Mouse (Mus musculus) layer of hippocampus, adult 8-10 months (tissue): Measurements from ENCODE around the gene Uspl1. TPM values are rescaled to one million over a fixed set of nuclear protein-coding genes. Genes with fewer than 3 reads are reported as not detected.

Experiments used
- DNase-seq, 2 experiments: peaks; one replicate each; pipeline ENCODE4 v3.0.0; 2022; ENCODE audit warnings: low spot score in 2 of 2
- total RNA-seq, 4 experiments: library from RNA; stranded (reverse); gene quantifications; 2 replicates each; pipeline ENCODE4 v1.2.4; 2022

Uspl1 gene
- total RNA-seq, 4 experiments from 2014 or later = 39.7 to 46.2 (median 41.6) TPM

GRCm38 (mm10) chr5:149208776-149209175 lies 24.6 kb downstream of the Uspl1 start:
- no peak for DNase-seq

- no peak for DNase-seq
These were observed 25.2 kb downstream of the Uspl1 start for GRCm38 (mm10) chr5:149209328-149209727.

GRCm38 (mm10) chr5:149211041-149211440 lies 26.9 kb downstream of the Uspl1 start:
- DNase-seq = no peak

- DNase-seq = no peak
These were observed 28.7 kb downstream of the Uspl1 start for GRCm38 (mm10) chr5:149212806-149213205.

- DNase-seq = no peak
These were observed 31.4 kb downstream of the Uspl1 start for GRCm38 (mm10) chr5:149215540-149215939.

- DNase-seq = no peak
These were observed 33.6 kb downstream of the Uspl1 start for GRCm38 (mm10) chr5:149217524-149218357.

GRCm38 (mm10) chr5:149219493-149219892 lies 35.3 kb downstream of the Uspl1 start:
- DNase-seq = no peak

GRCm38 (mm10) chr5:149221355-149221754 lies 37.2 kb downstream of the Uspl1 start:
- no peak for DNase-seq

- no peak for DNase-seq
These were observed 40.5 kb downstream of the Uspl1 start for GRCm38 (mm10) chr5:149224666-149225065.

GRCm38 (mm10) chr5:149228700-149229618 lies 44.8 kb downstream of the Uspl1 start:
- DNase-seq = peak; percentile 95 to 99

GRCm38 (mm10) chr5:149229619-149230339 lies 45.6 kb downstream of the Uspl1 start:
- DNase-seq = no peak

- DNase-seq = no peak
These were observed 50.9 kb downstream of the Uspl1 start for GRCm38 (mm10) chr5:149235002-149235401.

- no peak for DNase-seq
These were observed 53.2 kb downstream of the Uspl1 start for GRCm38 (mm10) chr5:149237221-149237950.

- no peak for DNase-seq
These were observed 58.3 kb downstream of the Uspl1 start for GRCm38 (mm10) chr5:149242467-149242866.

GRCm38 (mm10) chr5:149243053-149243452 lies 58.9 kb downstream of the Uspl1 start:
- no peak for DNase-seq

GRCm38 (mm10) chr5:149245391-149245964 lies 61.3 kb downstream of the Uspl1 start:
- no peak for DNase-seq

GRCm38 (mm10) chr5:149245965-149246470 lies 61.9 kb downstream of the Uspl1 start:
- DNase-seq = no peak

- DNase-seq = no peak
These were observed 63.1 kb downstream of the Uspl1 start for GRCm38 (mm10) chr5:149247047-149247904.

- DNase-seq = no peak
These were observed 68.2 kb downstream of the Uspl1 start for GRCm38 (mm10) chr5:149252303-149252702.
